Mouse (Mus musculus) forebrain, embryonic 12.5 days (tissue): ENCODE measurements at regions not wholly inside any gene's neighbourhood (a gene's known extent, or its start where the extent isn't known, plus 50 kb on each side); places are given as distances from the start of the nearest gene placed in this dataset.

Experiments
- ATAC-seq: fragments of 200-750 bp; cut with Nextera tagmentation; 2 replicates; pipeline ENCODE4 v1.8.0; 2017; ENCODE audit warnings: moderate TSS enrichment; ENCODE audit not compliant: low FRiP score
- H3K27ac ChIP-seq: fragments of 300-500 bp; sonication (generic); 2 replicates; pipeline ENCODE4 v1.5.1; 2016; ENCODE audit warnings: mild to moderate bottlenecking
- H3K27me3 ChIP-seq: fragments of 300-500 bp; sonication (generic); 2 replicates; pipeline ENCODE4 v1.6.1; 2016; ENCODE audit warnings: mild to moderate bottlenecking
- H3K36me3 ChIP-seq: fragments of 300-500 bp; sonication (generic); replicated peaks from 2 replicates; pipeline ENCODE4 v1.6.1; 2016; ENCODE audit warnings: mild to moderate bottlenecking
- H3K4me1 ChIP-seq: fragments of 300-500 bp; sonication (generic); 2 replicates; pipeline ENCODE4 v1.6.1; 2016
- H3K4me2 ChIP-seq: fragments of 300-500 bp; sonication (generic); 2 replicates; pipeline ENCODE4 v1.6.1; 2016; ENCODE audit warnings: mild to moderate bottlenecking, moderate library complexity
- H3K4me3 ChIP-seq: fragments of 300-500 bp; sonication (generic); replicated peaks from 2 replicates; pipeline ENCODE4 v1.5.1; 2016; ENCODE audit warnings: mild to moderate bottlenecking
- H3K9ac ChIP-seq: fragments of 300-500 bp; sonication (generic); 2 replicates; pipeline ENCODE4 v1.6.1; 2016; ENCODE audit warnings: mild to moderate bottlenecking
- H3K9me3 ChIP-seq: fragments of 300-500 bp; sonication (generic); 2 replicates; pipeline ENCODE4 v1.6.1; 2016
- WGBS: fragments of 180-500 bp; shearing (Covaris S2); methylation state at CpG from one replicate; pipeline ENCODE4 v1.1.7; 2016; 5-methylcytosine and 5-hydroxymethylcytosine counted together

GRCm38 (mm10) chr14:24550763-24551471 is 64.0 kb downstream of the Rps24 start:
- Histone ChIP-seq H3K27me3 (no peaks in the 10 kb centered on the region), H3K9ac (peak overlapping the region; percentile 38; the same call in 1 of the 2 replicates), H3K27ac (peak overlapping the region; percentile 84), H3K4me1 (peaks cover 15% of the 10 kb centered on the region), H3K36me3 (no peaks in the 10 kb centered on the region), H3K9me3 (peaks cover 6% of the 10 kb centered on the region; the same call in 1 of the 2 replicates), H3K4me2 (peak overlapping the region; percentile 10; the same call in 1 of the 2 replicates), H3K4me3 (no peak overlapping the region)
- 24% methylated on average over 7 of the region's 7 CpGs for WGBS
- peak; percentile 94 for ATAC-seq

- 68% methylated on average over 3 of the region's 3 CpGs for WGBS
- H3K27ac ChIP-seq = peak overlapping the region; percentile 84
- peaks cover 6% of the 10 kb centered on the region; the same call in 1 of the 2 replicates for H3K9me3 ChIP-seq
- no peaks in the 10 kb centered on the region for H3K36me3 ChIP-seq
- no peaks in the 10 kb centered on the region for H3K27me3 ChIP-seq
- no peak overlapping the region for H3K4me3 ChIP-seq
- ATAC-seq = 0 out of 2 replicates have a peak, but pooled peaks have one; percentile 40
- H3K4me1 ChIP-seq = peaks cover 15% of the 10 kb centered on the region
- 0 out of 2 replicates have a peak overlapping the region, but pooled peaks have one; percentile 10 for H3K4me2 ChIP-seq
- H3K9ac ChIP-seq = peak overlapping the region; percentile 38; the same call in 1 of the 2 replicates
Measured at GRCm38 (mm10) chr14:24551472-24551783, 64.5 kb downstream of the Rps24 start.

GRCm38 (mm10) chr14:24564801-24565624 is 78.1 kb downstream of the Rps24 start:
- WGBS = 77% methylated on average over 9 of the region's 9 CpGs
- Histone ChIP-seq H3K4me3 (no peak overlapping the region), H3K36me3 (no peaks in the 10 kb centered on the region), H3K27me3 (no peaks in the 10 kb centered on the region), H3K9me3 (no peaks in the 10 kb centered on the region), H3K9ac (no peak overlapping the region), H3K4me1 (no peaks in the 10 kb centered on the region), H3K4me2 (no peak overlapping the region), H3K27ac (peak overlapping the region; percentile 54)
- no peak for ATAC-seq

GRCm38 (mm10) chr14:24565718-24566322 is 78.9 kb downstream of the Rps24 start:
- Histone ChIP-seq H3K4me2 (no peak overlapping the region), H3K27me3 (no peaks in the 10 kb centered on the region), H3K36me3 (no peaks in the 10 kb centered on the region), H3K4me3 (no peak overlapping the region), H3K4me1 (no peaks in the 10 kb centered on the region), H3K9me3 (no peaks in the 10 kb centered on the region), H3K27ac (peak overlapping the region; percentile 54), H3K9ac (no peak overlapping the region)
- no peak for ATAC-seq
- 82% methylated on average over 10 of the region's 10 CpGs for WGBS

GRCm38 (mm10) chr14:24575111-24575510 is 88.2 kb downstream of the Rps24 start:
- Histone ChIP-seq H3K36me3 (no peaks in the 10 kb centered on the region), H3K9me3 (no peaks in the 10 kb centered on the region), H3K4me3 (no peak overlapping the region), H3K4me1 (peaks cover 24% of the 10 kb centered on the region), H3K9ac (no peak overlapping the region), H3K27me3 (no peaks in the 10 kb centered on the region), H3K27ac (no peak overlapping the region), H3K4me2 (no peak overlapping the region)
- WGBS = 88% methylated on average over 5 of the region's 5 CpGs
- ATAC-seq = no peak

DNA sequence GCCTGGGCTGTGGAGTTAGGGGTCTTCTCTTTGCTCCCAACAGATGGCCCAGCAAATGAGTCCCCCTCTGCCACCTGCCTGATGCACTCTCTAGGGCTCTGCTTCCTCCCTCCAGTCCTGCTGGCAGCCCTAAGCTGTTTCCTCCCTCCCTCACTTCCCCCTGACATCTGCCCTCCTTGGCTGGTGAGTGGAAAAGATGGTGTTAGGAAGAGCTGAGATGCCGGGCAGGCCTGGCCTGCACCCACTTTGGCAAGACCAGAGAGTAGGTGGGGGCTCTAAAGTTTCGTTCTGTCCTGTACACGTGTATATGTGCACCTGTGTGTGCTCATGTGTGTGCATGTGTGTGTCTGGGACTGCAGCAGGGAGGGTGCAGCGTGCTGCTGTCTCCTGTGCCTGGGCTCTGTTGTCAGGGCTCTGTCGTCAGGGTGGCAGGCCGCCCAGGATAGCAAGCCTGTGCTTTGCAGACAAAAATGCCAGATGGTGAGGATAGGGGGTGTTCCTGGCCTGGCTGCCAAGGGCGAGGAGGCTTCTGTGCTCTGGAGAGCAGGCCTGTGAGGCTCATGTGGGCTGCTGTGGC is 91.7 kb downstream of the Rps24 start:
- peak overlapping the region; percentile 94 for H3K27ac ChIP-seq
- no peak overlapping the region for H3K4me2 ChIP-seq
- no peaks in the 10 kb centered on the region for H3K27me3 ChIP-seq
- H3K9ac ChIP-seq = peak overlapping the region; percentile 33
- 0 out of 2 replicates have a peak, but pooled peaks cover 4% of the 10 kb centered on the region for H3K9me3 ChIP-seq
- 22% methylated on average over 7 of the region's 7 CpGs for WGBS
- H3K4me3 ChIP-seq = no peak overlapping the region
- peak; percentile 90 for ATAC-seq
- H3K4me1 ChIP-seq = peaks cover 24% of the 10 kb centered on the region
- no peaks in the 10 kb centered on the region for H3K36me3 ChIP-seq

GRCm38 (mm10) chr14:24579153-24579795 is 92.3 kb downstream of the Rps24 start:
- WGBS = 10% methylated on average over 9 of the region's 9 CpGs
- H3K27ac ChIP-seq = peak overlapping the region; percentile 94
- peaks cover 24% of the 10 kb centered on the region for H3K4me1 ChIP-seq
- H3K36me3 ChIP-seq = no peaks in the 10 kb centered on the region
- H3K4me2 ChIP-seq = 0 out of 2 replicates have a peak overlapping the region, but pooled peaks have one; percentile 3
- no peak overlapping the region for H3K4me3 ChIP-seq
- peak; percentile 57; the same call in 1 of the 2 replicates for ATAC-seq
- H3K27me3 ChIP-seq = no peaks in the 10 kb centered on the region
- H3K9ac ChIP-seq = peak overlapping the region; percentile 33; the same call in 1 of the 2 replicates
- H3K9me3 ChIP-seq = 0 out of 2 replicates have a peak, but pooled peaks cover 4% of the 10 kb centered on the region

DNA sequence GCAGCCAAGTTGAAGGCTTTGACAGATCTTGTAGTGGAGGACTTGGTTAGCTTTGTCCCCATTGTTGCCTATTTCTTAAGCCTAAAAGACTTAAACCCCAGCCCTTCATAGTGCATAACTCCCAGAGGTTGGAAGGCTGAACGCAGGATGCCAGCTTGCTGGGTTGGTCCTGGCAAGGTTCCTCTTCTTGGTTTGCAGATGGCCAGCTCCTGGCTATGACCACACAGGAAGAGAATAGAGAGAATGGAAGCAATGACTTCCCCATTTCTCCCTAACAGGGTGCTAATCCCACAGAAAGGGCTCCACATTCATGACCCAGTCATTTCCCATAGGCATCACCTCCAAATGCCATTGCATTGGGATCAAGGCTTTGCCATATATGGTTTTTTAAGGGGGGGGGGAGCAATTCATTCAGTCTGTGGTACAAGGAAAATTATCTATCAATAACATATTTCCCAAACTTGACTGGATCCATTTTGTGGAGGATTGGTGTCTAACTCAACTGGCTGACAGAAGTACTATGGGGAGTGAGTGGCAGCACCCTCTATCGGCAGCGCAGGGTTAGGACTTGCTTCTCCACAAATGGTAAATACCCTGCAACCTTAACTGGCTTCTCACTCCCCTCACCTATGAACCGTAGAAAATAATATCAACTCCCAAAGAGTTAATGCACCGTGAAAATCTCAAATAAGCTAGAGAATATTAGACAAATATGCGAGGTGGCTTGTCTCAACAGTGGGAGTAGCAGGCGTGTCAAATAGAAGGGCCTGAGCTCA is 99.4 kb downstream of the Rps24 start:
- WGBS = 71% methylated on average over 7 of the region's 7 CpGs
- Histone ChIP-seq H3K27me3 (no peaks in the 10 kb centered on the region), H3K27ac (0 out of 2 replicates have a peak overlapping the region, but pooled peaks have one; percentile 51)

GRCm38 (mm10) chr14:24586982-24587672 is 100.2 kb downstream of the Rps24 start:
- Histone ChIP-seq H3K27ac (peak overlapping the region; percentile 57; the same call in 1 of the 2 replicates), H3K4me2 (no peak overlapping the region), H3K27me3 (no peaks in the 10 kb centered on the region), H3K4me3 (no peak overlapping the region), H3K9ac (no peak overlapping the region), H3K4me1 (no peaks in the 10 kb centered on the region), H3K36me3 (no peaks in the 10 kb centered on the region), H3K9me3 (no peaks in the 10 kb centered on the region)
- ATAC-seq = peak; percentile 60; the same call in 1 of the 2 replicates
- WGBS = 84% methylated on average over 12 of the region's 12 CpGs

More for the DNA sequence above, 99.4 kb downstream of the Rps24 start:
- Histone ChIP-seq H3K4me3 (no peak overlapping the region), H3K36me3 (no peaks in the 10 kb centered on the region), H3K9ac (no peak overlapping the region), H3K4me2 (no peak overlapping the region), H3K9me3 (0 out of 2 replicates have a peak, but pooled peaks cover 4% of the 10 kb centered on the region), H3K4me1 (no peaks in the 10 kb centered on the region)
- no peak for ATAC-seq

GRCm38 (mm10) chr14:24588041-24588440 is 101.1 kb downstream of the Rps24 start:
- ATAC-seq = no peak
- no peaks in the 10 kb centered on the region for H3K4me1 ChIP-seq
- no peak overlapping the region for H3K27ac ChIP-seq
- no peaks in the 10 kb centered on the region for H3K36me3 ChIP-seq
- H3K9me3 ChIP-seq = no peaks in the 10 kb centered on the region
- no peaks in the 10 kb centered on the region for H3K27me3 ChIP-seq
- no peak overlapping the region for H3K9ac ChIP-seq
- 73% methylated on average over 3 of the region's 3 CpGs for WGBS
- no peak overlapping the region for H3K4me2 ChIP-seq
- H3K4me3 ChIP-seq = no peak overlapping the region
